Mouse (Mus musculus) adrenal gland, adult 2 months (tissue): Measurements from ENCODE around the gene Gm15737. TPM values are rescaled to one million over a fixed set of nuclear protein-coding genes. Genes with fewer than 3 reads are reported as not detected.
A peak's percentile ranks its signal among the peaks of the same experiment; 100 is the strongest.

ENCODE experiments used
- DNase-seq: peaks from one replicate; pipeline ENCODE4 v3.0.0; 2021
- polyA plus RNA-seq: library from polyadenylated mRNA; depleted of rRNA; stranded (reverse); fragments of >200 nt; gene quantifications from 2 replicates; pipeline ENCODE4 v1.2.3, GENCODE M21; 2012; rRNA removed
- total RNA-seq, 2 experiments: library from RNA; stranded (reverse); gene quantifications; 2 replicates each; pipeline ENCODE4 v1.2.3; 2021

The Gm15737 gene
- total and polyA plus RNA-seq, 3 experiments: 0.02 to 0.07 (median 0.06) TPM

GRCm38 (mm10) chr6:92875340-92875739 lies 6.2 kb downstream of the Gm15737 start:
- no peak for DNase-seq

DNA sequence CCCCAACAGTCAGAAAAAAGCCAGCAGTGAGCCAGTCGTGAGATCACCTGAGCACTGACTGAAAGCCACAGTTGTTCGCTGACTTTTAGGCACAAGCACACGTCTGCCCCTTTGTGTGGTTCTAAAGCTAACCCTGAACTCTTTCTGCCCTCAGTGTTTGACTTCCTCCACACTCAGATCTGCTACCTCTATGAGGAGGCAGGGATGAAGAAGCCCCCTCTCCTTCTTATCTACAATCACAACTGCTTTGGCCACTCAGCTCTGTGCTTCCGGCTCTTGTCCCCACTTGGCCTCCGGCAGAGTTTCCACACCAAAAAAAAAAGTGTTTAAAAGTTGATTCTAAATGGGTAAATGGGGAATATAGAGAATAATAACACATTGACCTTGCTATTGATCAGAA lies 7.0 kb downstream of the Gm15737 start:
- no peak for DNase-seq

DNA sequence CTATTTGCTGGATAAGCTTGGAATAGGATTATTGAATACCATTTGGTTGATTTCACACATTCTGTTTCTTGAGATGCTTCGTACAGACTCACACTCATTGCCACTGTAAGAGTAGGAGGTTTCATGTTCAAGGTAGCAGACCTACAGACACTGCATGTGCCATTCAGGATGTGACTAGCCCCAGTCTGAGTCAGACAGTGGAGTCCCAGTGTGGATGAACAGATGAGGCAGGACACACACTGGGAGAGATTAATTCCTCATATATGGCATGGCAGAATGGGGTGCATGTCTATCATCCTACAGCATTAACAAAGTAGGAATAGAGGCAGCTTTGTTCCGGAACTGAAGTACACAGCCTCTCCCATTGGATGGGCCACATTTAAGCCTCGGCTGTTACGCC lies 8.1 kb downstream of the Gm15737 start:
- no peak for DNase-seq

DNA sequence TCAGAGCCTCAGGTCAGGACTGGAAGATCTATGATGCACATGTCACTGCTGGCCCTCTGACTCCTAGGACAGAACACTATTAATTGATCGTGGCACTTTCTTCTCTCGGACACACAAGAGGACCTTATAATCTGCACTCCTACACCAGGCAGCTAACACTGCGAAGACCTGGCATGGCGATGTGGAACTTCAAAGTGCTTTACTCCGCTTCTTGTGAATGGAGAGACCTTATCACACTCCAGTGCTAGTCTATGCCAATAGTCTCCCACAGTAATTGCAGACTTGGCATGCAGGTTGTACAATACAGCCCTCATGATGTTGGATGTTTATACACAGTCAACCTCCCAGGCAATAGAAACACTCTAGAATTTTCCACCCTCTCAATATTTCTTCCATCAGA lies 9.6 kb downstream of the Gm15737 start:
- DNase-seq: no peak

DNA sequence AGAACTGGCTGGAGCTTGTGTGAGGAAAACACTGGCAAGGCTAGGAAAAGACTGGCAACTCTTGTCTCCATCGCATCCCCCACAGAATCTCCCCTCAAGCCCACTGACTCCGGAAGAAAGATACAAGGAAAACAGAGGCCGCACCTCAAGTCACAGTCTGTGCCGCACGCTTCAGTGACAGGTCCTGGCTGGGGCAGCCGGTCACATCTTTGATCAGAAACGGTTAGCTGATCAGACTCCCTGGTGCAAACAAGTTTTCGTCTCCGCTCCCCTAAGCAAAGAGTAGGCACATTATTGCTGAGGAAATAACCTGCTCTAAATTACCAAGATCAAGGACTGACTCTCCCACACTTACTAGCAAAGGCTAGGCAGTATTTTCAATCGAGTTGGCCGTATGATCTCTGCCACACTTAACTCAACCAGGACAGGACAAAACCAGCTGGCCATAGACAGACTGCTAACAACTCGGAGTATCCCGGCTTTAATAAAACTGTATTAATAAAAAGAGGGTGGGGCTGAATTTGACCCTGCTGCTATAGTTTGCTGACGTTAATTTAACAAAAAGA lies 10.6 kb downstream of the Gm15737 start:
- no peak for DNase-seq

- no peak for DNase-seq
Observed at GRCm38 (mm10) chr6:92882446-92882845, 13.3 kb downstream of the Gm15737 start.

DNA sequence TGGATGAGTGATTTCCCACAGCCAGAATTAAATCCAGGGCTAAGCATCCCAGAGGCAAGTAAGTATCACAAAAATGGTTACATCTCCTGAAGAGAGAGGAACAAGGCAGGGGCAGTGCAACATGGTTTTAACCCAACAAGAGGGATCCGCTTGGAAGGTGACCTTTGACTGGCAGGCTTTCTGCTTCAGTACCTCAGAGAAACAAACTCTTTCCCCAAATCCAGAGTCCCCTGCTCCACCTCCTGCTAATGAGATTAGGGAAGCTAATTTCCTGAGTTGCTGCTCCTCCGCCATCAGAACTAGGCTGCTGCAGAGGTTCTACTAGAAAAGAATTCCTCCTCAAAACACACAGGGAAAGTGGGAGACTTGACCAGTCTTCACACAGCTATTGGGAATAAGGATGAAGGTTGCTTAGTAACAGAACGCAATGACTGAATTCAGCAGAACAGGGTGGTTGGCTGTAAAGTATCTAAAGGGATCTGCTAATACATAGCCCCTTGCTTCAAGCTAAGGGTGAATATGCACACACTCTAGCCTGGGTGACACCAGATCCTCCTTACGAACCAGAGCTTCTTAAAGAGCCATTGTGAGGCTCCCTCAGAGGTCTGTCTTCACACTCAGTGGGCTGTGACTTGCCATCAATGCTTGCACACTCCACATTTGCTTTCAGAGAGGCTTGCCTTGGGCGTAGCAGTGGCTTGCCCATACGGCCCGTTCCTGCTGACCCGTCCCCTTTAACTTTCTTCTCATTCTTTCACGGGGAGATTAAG lies 14.2 kb downstream of the Gm15737 start:
- DNase-seq: no peak

DNA sequence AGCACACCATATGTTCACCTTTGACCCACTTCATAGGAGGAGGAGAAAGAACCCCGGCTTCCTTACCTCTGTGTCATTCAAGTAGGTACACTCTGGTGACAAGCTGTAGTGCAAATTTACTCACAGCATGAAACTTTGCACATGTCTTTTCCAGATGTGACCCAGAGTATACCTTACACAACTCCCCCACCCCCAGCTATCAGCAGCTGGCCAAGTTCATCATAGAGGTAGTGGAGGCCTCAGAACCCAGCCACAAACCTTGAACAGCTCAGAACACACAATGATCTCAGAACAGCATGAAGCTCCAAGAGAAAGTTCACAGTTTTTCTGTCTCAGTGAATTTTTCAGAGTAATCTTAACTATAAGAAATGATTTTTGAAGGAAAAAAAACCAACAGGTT lies 22.4 kb downstream of the Gm15737 start:
- DNase-seq: no peak

DNA sequence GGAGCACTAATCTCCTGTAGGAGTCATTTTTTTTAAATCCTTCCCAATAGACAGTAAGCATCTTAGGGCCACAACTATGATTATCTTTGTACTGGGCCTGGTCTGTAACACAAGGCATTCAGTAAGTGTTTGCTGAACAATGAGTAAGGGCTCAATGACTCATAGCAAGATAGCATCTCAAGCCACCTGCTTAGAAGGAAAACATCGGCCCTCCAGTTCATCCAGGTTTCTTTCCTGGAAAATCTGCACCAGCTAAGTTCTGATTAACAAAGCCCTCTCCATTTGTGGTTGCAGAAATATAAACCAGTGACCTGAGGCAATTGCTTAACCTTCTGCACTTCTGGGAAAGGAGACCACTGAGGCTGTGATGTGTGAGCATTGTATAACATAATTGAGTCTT lies 34.9 kb downstream of the Gm15737 start:
- no peak for DNase-seq

DNA sequence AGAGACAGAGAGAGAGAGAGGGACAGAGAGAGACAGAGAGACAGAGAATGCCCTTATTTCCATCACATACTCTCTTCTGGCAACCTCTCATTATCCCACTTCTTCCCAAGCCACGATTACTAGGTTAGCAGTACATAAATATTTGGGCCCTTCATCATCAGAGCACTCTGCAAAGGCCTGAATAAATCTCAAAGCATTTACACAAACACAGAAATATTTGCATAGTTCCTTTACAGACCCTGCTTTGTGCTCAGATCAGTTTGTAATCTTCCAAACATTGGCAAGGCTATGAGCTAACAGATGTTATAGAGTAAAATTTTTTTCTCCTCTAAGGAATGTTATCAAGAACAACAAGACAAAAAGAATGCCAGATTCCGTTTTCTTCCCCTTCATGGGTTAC lies 35.3 kb downstream of the Gm15737 start:
- DNase-seq: no peak

DNA sequence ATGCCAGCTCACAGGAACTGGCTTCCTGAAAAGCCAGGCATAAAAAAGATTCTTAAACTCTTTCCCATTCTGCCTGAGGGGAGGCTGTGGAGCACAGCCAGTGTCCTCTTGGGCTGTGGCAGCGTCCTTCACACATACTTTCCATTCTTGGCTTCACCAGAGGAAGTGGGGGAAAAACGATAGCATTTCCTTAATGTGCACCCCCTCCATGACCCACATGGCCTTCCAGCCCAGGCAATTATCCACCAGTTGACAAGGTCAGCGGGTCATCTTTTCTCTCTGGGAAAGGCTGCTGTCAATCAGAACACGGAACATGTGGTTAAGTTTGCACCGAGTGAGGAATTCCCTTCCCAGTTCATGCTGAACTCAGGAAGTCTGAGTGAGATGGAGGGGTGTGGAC lies 36.8 kb downstream of the Gm15737 start:
- peak; percentile 38 for DNase-seq

DNA sequence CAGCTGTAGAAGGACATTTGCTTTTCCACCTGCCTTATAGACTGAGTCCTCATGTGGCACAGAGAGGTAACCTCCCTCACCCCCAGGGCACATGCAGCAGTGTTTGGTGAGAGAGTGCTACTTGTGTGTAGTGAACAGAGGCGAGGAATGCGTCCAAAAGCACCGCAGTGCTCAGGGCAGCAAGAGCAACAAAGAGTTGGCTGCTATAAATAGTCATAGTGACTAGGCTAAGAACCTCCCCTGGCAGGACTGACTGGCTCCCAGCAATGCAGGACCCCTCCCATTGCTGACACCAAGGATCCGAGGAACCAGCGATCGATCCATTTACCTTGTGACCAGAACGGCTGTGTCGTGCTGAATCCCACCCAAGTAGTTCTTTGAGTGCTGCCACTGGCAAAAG lies 40.2 kb downstream of the Gm15737 start:
- no peak for DNase-seq

GRCm38 (mm10) chr6:92910611-92911010 lies 41.5 kb downstream of the Gm15737 start:
- DNase-seq: no peak

GRCm38 (mm10) chr6:92920938-92921689 lies 52.0 kb downstream of the Gm15737 start:
- no peak for DNase-seq

GRCm38 (mm10) chr6:92921843-92922242 lies 52.7 kb downstream of the Gm15737 start:
- DNase-seq: peak; percentile 10

GRCm38 (mm10) chr6:92924536-92924935 lies 55.4 kb downstream of the Gm15737 start:
- DNase-seq: no peak

- no peak for DNase-seq
Observed at GRCm38 (mm10) chr6:92928261-92928660, 59.1 kb downstream of the Gm15737 start.

Other genes starting within 250 kb of the Gm15737 start
- 10 to 100 TPM in 1 of 2 experiments, 1 to 10 TPM in 1; 5.0 to 11.1 TPM for gene Prickle2, start 163.2 kb upstream of the Gm15737 start, total RNA-seq
- 1.8 and 2.4 TPM in 2 replicates for gene Prickle2, start 163.2 kb upstream of the Gm15737 start, polyA plus RNA-seq
- 1 to 10 TPM; 1.9 to 5.3 TPM for gene A730049H05Rik, start 52.9 kb upstream of the Gm15737 start, total RNA-seq
- 0.10 and 0.24 TPM in 2 replicates for gene A730049H05Rik, start 52.9 kb upstream of the Gm15737 start, polyA plus RNA-seq
- gene Adamts9, start 74.1 kb downstream of the Gm15737 start, total RNA-seq: 10 to 100 TPM; 11.0 to 30.9 TPM
- gene Adamts9, start 74.1 kb downstream of the Gm15737 start, polyA plus RNA-seq: 5.9 and 7.1 TPM in 2 replicates